Mouse (Mus musculus) liver, embryonic 14.5 days (tissue): Measurements from ENCODE around the gene Polr3h. TPM values are rescaled to one million over a fixed set of nuclear protein-coding genes. Genes with fewer than 3 reads are reported as not detected.

Source experiments
- ATAC-seq: fragments of 200-750 bp; cut with Nextera tagmentation; 2 replicates; pipeline ENCODE4 v1.8.0; 2017; ENCODE audit warnings: moderate number of reproducible peaks, mild to moderate bottlenecking, moderate library complexity; ENCODE audit not compliant: insufficient read depth
- DNase-seq, 3 experiments: peaks; one replicate each; pipeline ENCODE4 v3.0.0-alpha.2; 2012 to 2013; ENCODE audit warnings: low read depth in 3 of 3, low spot score in 3 of 3
- H3K27ac ChIP-seq: fragments of 300-500 bp; sonication (generic); 2 replicates; pipeline ENCODE4 v1.5.1; 2014; ENCODE audit warnings: moderate library complexity, mild to moderate bottlenecking, control low read depth, inconsistent platforms
- H3K27me3 ChIP-seq: fragments of 300-500 bp; sonication (generic); 2 replicates; pipeline ENCODE4 v1.6.1; 2014; ENCODE audit warnings: mild to moderate bottlenecking, low read length, moderate library complexity; ENCODE audit not compliant: control insufficient read depth, insufficient read depth
- H3K36me3 ChIP-seq: fragments of 300-500 bp; sonication (generic); replicated peaks from 2 replicates; pipeline ENCODE4 v1.6.1; 2014; ENCODE audit warnings: low read depth; ENCODE audit not compliant: control insufficient read depth, insufficient read depth
- H3K4me1 ChIP-seq, 2 experiments: fragments of 200-500 bp in 1 of 2; fragments of 300-500 bp in 1 of 2; sonication (generic) in 1 of 2; replicated peaks; 2 replicates each; pipeline ENCODE4 v1.6.1; 2012 to 2014; ENCODE audit warnings: antibody characterized with exemption in 1 of 2, inconsistent platforms in 1 of 2, low read length in 1 of 2; ENCODE audit not compliant: control insufficient read depth in 2 of 2, insufficient read depth in 2 of 2
- H3K4me2 ChIP-seq: fragments of 300-500 bp; sonication (generic); 2 replicates; pipeline ENCODE4 v1.6.1; 2014; ENCODE audit warnings: low read depth, mild to moderate bottlenecking, control low read depth, moderate library complexity
- H3K4me3 ChIP-seq, 2 experiments: fragments of 200-500 bp in 1 of 2; fragments of 300-500 bp in 1 of 2; sonication (generic) in 1 of 2; 2 replicates each; pipeline ENCODE4 v1.5.1; 2012 to 2014; ENCODE audit warnings: low read depth in 2 of 2, low read length in 2 of 2, mild to moderate bottlenecking in 2 of 2, control low read depth in 1 of 2, inconsistent platforms in 1 of 2, moderate library complexity in 1 of 2; ENCODE audit not compliant: insufficient read depth in 1 of 2
- H3K9ac ChIP-seq: fragments of 300-500 bp; sonication (generic); replicated peaks from 2 replicates; pipeline ENCODE4 v1.6.1; 2014; ENCODE audit warnings: mild to moderate bottlenecking, control low read depth, moderate library complexity
- H3K9me3 ChIP-seq: fragments of 300-500 bp; sonication (generic); 2 replicates; pipeline ENCODE4 v1.6.1; 2016; ENCODE audit warnings: low read length, mixed read lengths; ENCODE audit not compliant: control insufficient read depth
- CTCF ChIP-seq: IDR thresholded peaks from 2 replicates; pipeline ENCODE4 v1.5.1; 2016; ENCODE audit warnings: antibody characterized with exemption, low read depth, control low read depth
- EP300 ChIP-seq: IDR thresholded peaks from 2 replicates; pipeline ENCODE4 v1.6.1; 2016; ENCODE audit warnings: antibody characterized with exemption, low read depth
- WGBS: fragments of 180-500 bp; shearing (Covaris S2); extraction: QIAGEN DNeasy Blood & Tissue Kit; methylation state at CpG from one replicate; pipeline ENCODE4 v1.1.7; 2014; ENCODE audit not compliant: insufficient replicate concordance; 5-methylcytosine and 5-hydroxymethylcytosine counted together
- polyA plus RNA-seq, 2 experiments: library from polyadenylated mRNA; depleted of rRNA in 1 of 2; stranded (reverse) in 1 of 2; unstranded in 1 of 2; fragments of >200 nt; fragmentation: Nextera tagmentation in 1 of 2; extraction: Ambion mirVana in 1 of 2; gene quantifications; 2 replicates each; pipeline versions ENCODE4 v1.2.1 to v1.2.3; 2012 to 2014

The Polr3h gene
- polyA plus RNA-seq, 2 experiments = 13.7 to 68.3 TPM

- Histone ChIP-seq H3K4me2 (no peak overlapping the region), H3K4me1 (peaks cover 24 to 29% of the 10 kb centered on the region in 2 experiments), H3K9me3 (no peaks in the 10 kb centered on the region), H3K9ac (no peak overlapping the region), H3K4me3 (no peak overlapping the region), H3K27me3 (no peaks in the 10 kb centered on the region), H3K36me3 (peaks cover 11% of the 10 kb centered on the region), H3K27ac (no peak overlapping the region)
- 85% methylated on average over 7 of the region's 7 CpGs for WGBS
- DNase-seq (no peak), ATAC-seq (no peak)
- TF ChIP-seq CTCF (no peak), EP300 (no peak)
Observed at GRCm38 (mm10) chr15:81889175-81889574, 36.9 kb downstream of the Polr3h start.

GRCm38 (mm10) chr15:81886795-81887550 lies 39.1 kb downstream of the Polr3h start:
- Histone ChIP-seq H3K9ac (no peak overlapping the region), H3K27me3 (no peaks in the 10 kb centered on the region), H3K4me3 (no peak overlapping the region), H3K9me3 (no peaks in the 10 kb centered on the region), H3K27ac (no peak overlapping the region), H3K36me3 (peaks cover 8% of the 10 kb centered on the region), H3K4me1 (peaks cover 24% of the 10 kb centered on the region in 2 experiments), H3K4me2 (no peak overlapping the region)
- DNase-seq (no peak), ATAC-seq (no peak)
- no peak for TF ChIP-seq EP300
- TF ChIP-seq CTCF = no peak
- WGBS = 81% methylated on average over 6 of the region's 6 CpGs

GRCm38 (mm10) chr15:81885418-81885934 lies 40.6 kb downstream of the Polr3h start:
- no peaks in the 10 kb centered on the region for H3K27me3 ChIP-seq
- no peak overlapping the region for H3K4me3 ChIP-seq
- WGBS = 86% methylated on average over 3 of the region's 3 CpGs
- H3K9me3 ChIP-seq = no peaks in the 10 kb centered on the region
- H3K36me3 ChIP-seq = peaks cover 7% of the 10 kb centered on the region
- no peak for TF ChIP-seq CTCF
- TF ChIP-seq EP300 = no peak
- ATAC-seq (no peak), DNase-seq (no peak)
- no peak overlapping the region for H3K27ac ChIP-seq
- no peak overlapping the region for H3K9ac ChIP-seq
- H3K4me1 ChIP-seq = peaks cover 9% of the 10 kb centered on the region in 2 experiments
- no peak overlapping the region for H3K4me2 ChIP-seq

GRCm38 (mm10) chr15:81882348-81882747 lies 43.7 kb downstream of the Polr3h start:
- Histone ChIP-seq H3K4me3 (no peak overlapping the region), H3K36me3 (no peaks in the 10 kb centered on the region; the same call in 1 of the 2 replicates), H3K9ac (0 out of 2 replicates have a peak overlapping the region, but pooled peaks have one; percentile 13), H3K4me1 (peaks cover 5 to 7% of the 10 kb centered on the region in 2 experiments), H3K4me2 (no peak overlapping the region), H3K27me3 (no peaks in the 10 kb centered on the region), H3K27ac (no peak overlapping the region), H3K9me3 (no peaks in the 10 kb centered on the region)
- ATAC-seq = no peak
- no peak for DNase-seq
- TF ChIP-seq CTCF = no peak
- 78% methylated on average over 3 of the region's 3 CpGs for WGBS

GRCm38 (mm10) chr15:81879531-81880401 lies 46.3 kb downstream of the Polr3h start:
- TF ChIP-seq CTCF (no peak), EP300 (no peak)
- no peaks in the 10 kb centered on the region for H3K27me3 ChIP-seq
- no peak for DNase-seq
- no peaks in the 10 kb centered on the region for H3K9me3 ChIP-seq
- no peak for ATAC-seq
- peaks cover 5 to 7% of the 10 kb centered on the region in 2 experiments for H3K4me1 ChIP-seq
- WGBS = 66% methylated on average over 5 of the region's 5 CpGs
- H3K4me3 ChIP-seq = no peak overlapping the region
- H3K9ac ChIP-seq = no peak overlapping the region
- no peaks in the 10 kb centered on the region for H3K36me3 ChIP-seq
- no peak overlapping the region for H3K27ac ChIP-seq
- no peak overlapping the region for H3K4me2 ChIP-seq
